Mouse (Mus musculus): ENCODE measurements around the gene 4930522H14Rik.

DNA sequence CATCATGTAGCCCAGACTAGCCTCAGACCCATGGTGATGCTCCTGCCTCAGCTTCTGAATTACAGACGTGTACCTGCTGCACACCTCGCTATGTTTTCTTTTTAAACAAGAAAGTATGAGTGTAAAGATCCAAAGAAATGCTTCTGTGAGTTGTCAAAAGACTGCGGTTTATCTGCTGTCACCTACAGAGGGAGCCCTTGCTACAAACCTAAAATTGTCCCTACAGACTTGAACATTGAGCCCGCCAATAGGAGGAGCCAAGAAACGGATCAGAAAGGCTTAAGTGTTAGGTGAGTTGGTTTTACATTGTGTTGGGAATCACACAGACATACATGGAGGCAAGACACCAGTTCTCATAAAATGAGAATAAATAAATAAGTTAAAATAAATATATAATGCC lies 26.2 kb downstream of the 4930522H14Rik start:
- TF ChIP-seq CTCF (IDR thresholded peaks at IDR 0.05; ENCODE audit: insufficient read depth, low read length) = peak; percentile 17; the same call in 1 of the 2 replicates
- no peak for TF ChIP-seq POLR2A (IDR thresholded peaks at IDR 0.05; ENCODE audit: borderline replicate concordance, extremely low read depth, low read depth, low read length)

Data from lung, adult 2 months (tissue).